Mouse (Mus musculus) ES-E14 (cell line): ENCODE results near the gene Sema5a.

Experiments used
- HCFC1 ChIP-seq: IDR thresholded peaks from 2 replicates; pipeline ENCODE4 v1.6.1; 2012; ENCODE audit warnings: low read length, inconsistent platforms, borderline replicate concordance; ENCODE audit not compliant: insufficient read depth
- MAFK ChIP-seq: IDR thresholded peaks from 2 replicates; pipeline ENCODE4 v1.6.1; 2014; ENCODE audit warnings: mild to moderate bottlenecking, low read depth, low read length, inconsistent platforms; ENCODE audit not compliant: insufficient read depth
- ZC3H11A ChIP-seq: IDR thresholded peaks from 2 replicates; pipeline ENCODE4 v1.6.1; 2012; ENCODE audit warnings: low read depth, mild to moderate bottlenecking, inconsistent platforms, low read length, borderline replicate concordance
- ZNF384 ChIP-seq: IDR thresholded peaks from 2 replicates; pipeline ENCODE4 v1.6.1; 2012; ENCODE audit warnings: low read depth, low read length, inconsistent platforms

DNA sequence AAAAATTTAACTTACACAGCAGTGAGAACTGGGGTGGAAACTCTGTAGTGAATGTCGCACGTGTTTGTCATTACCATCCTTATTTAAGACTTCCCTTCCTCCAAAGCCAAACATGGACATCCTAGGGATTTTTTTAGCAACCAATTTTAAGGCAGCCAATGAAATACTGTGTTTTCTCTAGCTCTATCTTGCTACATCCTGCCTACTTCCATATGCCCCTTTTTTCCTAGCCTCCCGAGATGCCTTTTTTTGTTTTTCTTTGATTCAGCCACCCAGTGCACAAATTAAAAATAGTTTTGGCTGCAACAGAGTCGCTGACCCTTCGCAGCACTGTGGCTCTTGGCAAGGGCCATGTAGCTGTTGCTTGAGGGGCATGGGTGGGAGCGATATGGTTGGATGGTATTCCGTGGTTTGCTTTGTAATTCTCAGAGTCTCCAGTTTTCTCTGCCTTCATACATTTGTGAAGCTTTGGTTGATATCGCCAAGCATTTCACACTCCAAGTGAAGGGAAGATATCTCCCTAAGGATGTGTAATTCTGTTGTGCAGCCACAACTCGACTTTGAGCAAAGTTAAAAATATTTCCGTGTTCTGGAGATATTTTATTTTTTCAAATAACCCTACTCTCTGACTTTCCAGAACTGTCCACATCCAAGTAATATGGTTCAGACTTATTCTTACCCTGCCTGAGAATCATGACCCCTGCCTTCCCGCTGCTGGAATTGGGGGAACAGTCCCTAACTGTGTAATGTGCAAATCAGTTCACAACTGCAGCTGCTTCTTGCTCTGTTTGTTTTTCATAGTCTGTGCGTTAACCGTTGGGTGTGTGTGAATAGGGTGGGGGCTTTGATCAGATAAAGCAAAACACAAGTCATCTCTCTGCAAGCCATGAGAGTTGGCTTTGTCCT, 188.6 kb downstream of the Sema5a start:
- TF ChIP-seq ZNF384 (no peak), ZC3H11A (no peak), HCFC1 (no peak), MAFK (no peak)
